Mouse (Mus musculus) lung, adult 2 months (tissue): Measurements from ENCODE around the gene Pcna.

Source experiments
- CTCF ChIP-seq: fragments of 200-500 bp; IDR thresholded peaks from 2 replicates; pipeline ENCODE4 v1.5.1; 2011; ENCODE audit warnings: mild to moderate bottlenecking, low read length, control low read depth; ENCODE audit not compliant: insufficient read depth
- POLR2A ChIP-seq: fragments of 200-500 bp; IDR thresholded peaks from 2 replicates; pipeline ENCODE4 v1.6.1; 2011; ENCODE audit warnings: low read depth, mild to moderate bottlenecking, control low read depth, low read length, borderline replicate concordance; ENCODE audit errors: extremely low read depth

GRCm38 (mm10) chr2:132283236-132284070 is 30.3 kb upstream of the Pcna start:
- TF ChIP-seq POLR2A (no peak), CTCF (no peak)
